Mouse (Mus musculus) brain, adult 2 months (tissue): ENCODE measurements around the gene Rsph1.

Experiments used
- DNase-seq: peaks from one replicate; pipeline ENCODE4 v3.0.0; 2011; ENCODE audit warnings: low read depth, low spot score

The Rsph1 gene

GRCm38 (mm10) chr17:31276922-31277918, at the start of gene Rsph1:
TSS of gene Rsph1 (minus strand) at chr17:31277383.
- DNase-seq, result peak; percentile 95

- DNase-seq, result no peak
These were observed 49.2 kb upstream of the Rsph1 start for GRCm38 (mm10) chr17:31326220-31326852.

GRCm38 (mm10) chr17:31325451-31326219, 48.5 kb upstream of the Rsph1 start:
- peak; percentile 40 for DNase-seq

- peak; percentile 60 for DNase-seq
These were observed 47.0 kb upstream of the Rsph1 start for GRCm38 (mm10) chr17:31324227-31324626.

GRCm38 (mm10) chr17:31323379-31323778, 46.2 kb upstream of the Rsph1 start:
- no peak for DNase-seq

GRCm38 (mm10) chr17:31322446-31322845, 45.3 kb upstream of the Rsph1 start:
- peak; percentile 41 for DNase-seq

- peak; percentile 96 for DNase-seq
These were observed 44.2 kb upstream of the Rsph1 start for GRCm38 (mm10) chr17:31321425-31321824.

- DNase-seq, result no peak
These were observed 42.0 kb upstream of the Rsph1 start for GRCm38 (mm10) chr17:31318906-31319767.

GRCm38 (mm10) chr17:31317521-31318272, 40.5 kb upstream of the Rsph1 start:
- peak; percentile 57 for DNase-seq

- DNase-seq, result no peak
These were observed 39.8 kb upstream of the Rsph1 start for GRCm38 (mm10) chr17:31316998-31317397.

- no peak for DNase-seq
These were observed 38.8 kb upstream of the Rsph1 start for GRCm38 (mm10) chr17:31315993-31316392.

GRCm38 (mm10) chr17:31315046-31315792, 38.0 kb upstream of the Rsph1 start:
- DNase-seq, result no peak

GRCm38 (mm10) chr17:31312648-31313047, 35.5 kb upstream of the Rsph1 start:
- DNase-seq, result no peak

- no peak for DNase-seq
These were observed 33.9 kb upstream of the Rsph1 start for GRCm38 (mm10) chr17:31311047-31311446.

GRCm38 (mm10) chr17:31309281-31309793, 32.2 kb upstream of the Rsph1 start:
- no peak for DNase-seq

GRCm38 (mm10) chr17:31308291-31308816, 31.2 kb upstream of the Rsph1 start:
- DNase-seq, result no peak

- no peak for DNase-seq
These were observed 30.6 kb upstream of the Rsph1 start for GRCm38 (mm10) chr17:31307756-31308155.

GRCm38 (mm10) chr17:31305776-31306120, 28.6 kb upstream of the Rsph1 start:
- no peak for DNase-seq
